Mouse (Mus musculus): ENCODE measurements around the gene Dgkq. TPM values are rescaled to one million over a fixed set of nuclear protein-coding genes. Genes with fewer than 3 reads are reported as not detected.

Gene Dgkq
- polyA plus RNA-seq, 1 experiment: 4.7 TPM

DNA sequence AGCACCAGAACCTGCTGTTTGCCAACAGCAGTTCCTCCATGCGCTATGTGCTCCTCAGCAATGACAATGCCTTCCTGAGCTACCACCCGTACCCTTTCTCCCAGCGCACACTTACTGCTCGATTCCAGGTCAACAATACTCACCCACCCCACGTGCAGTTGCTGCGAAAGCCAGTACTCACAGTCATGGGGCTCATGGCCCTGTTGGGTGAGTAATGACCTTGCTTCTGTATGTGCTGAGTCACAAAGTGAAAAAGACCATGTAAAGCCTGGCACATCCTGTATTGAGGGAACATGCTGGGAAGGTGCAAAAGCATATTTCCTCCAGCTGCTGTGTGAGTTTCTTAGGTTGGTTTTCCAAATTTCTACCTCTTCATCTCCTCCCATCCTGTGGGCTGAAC is 11.4 kb upstream of the Dgkq start:
- Histone ChIP-seq H3K79me2 (ENCODE audit: control insufficient read depth, insufficient read depth) (no peaks in the 10 kb centered on the region), H3K27me3 (ENCODE audit: control insufficient read depth, insufficient read depth, insufficient read length) (no peaks in the 10 kb centered on the region), H3K4me3 (ENCODE audit: insufficient read depth, poor library complexity, severe bottlenecking) (no peak overlapping the region), H3ac (ENCODE audit: control insufficient read depth, insufficient read length, low read depth) (no peak overlapping the region), H3K79me3 (ENCODE audit: low read depth) (no peaks in the 10 kb centered on the region), H3K36me3 (ENCODE audit: control insufficient read depth, insufficient read depth) (no peaks in the 10 kb centered on the region)
- TF ChIP-seq USF1 (IDR thresholded peaks at IDR 0.05; ENCODE audit: low read depth): no peak
- no peak for TF ChIP-seq MYOD1 (IDR thresholded peaks at IDR 0.05; ENCODE audit: control insufficient read depth, insufficient read length, low read depth)
- no peak for TF ChIP-seq MYOG (IDR thresholded peaks at IDR 0.05; ENCODE audit: control insufficient read depth, extremely low read depth, insufficient read length)
- TF ChIP-seq FOSL1 (IDR thresholded peaks at IDR 0.05; ENCODE audit: insufficient read depth, low read length, poor library complexity, severe bottlenecking): no peak
- no peak for TF ChIP-seq MAX (IDR thresholded peaks at IDR 0.05)

DNA sequence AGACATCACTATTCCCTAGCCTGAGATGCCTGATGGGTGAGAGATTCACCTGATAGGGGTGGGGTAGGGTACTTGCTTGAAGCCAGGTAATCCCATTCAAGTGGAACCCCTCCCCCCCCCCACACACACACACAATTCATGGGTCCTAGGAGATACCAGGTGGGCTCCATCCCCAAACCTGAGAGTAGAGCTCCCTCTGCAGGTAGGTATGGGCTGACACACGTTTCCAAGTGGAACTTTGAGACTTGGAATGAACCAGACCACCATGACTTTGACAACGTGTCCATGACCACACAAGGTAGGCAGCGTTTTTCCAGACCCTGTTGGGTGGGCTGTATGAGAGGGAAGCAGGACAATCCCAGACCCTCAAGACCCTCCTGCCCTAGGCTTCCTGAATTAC is 10.4 kb upstream of the Dgkq start:
- TF ChIP-seq MYOD1 (IDR thresholded peaks at IDR 0.05; ENCODE audit: control insufficient read depth, insufficient read length, low read depth) (no peak), USF1 (IDR thresholded peaks at IDR 0.05; ENCODE audit: low read depth) (no peak), FOSL1 (IDR thresholded peaks at IDR 0.05; ENCODE audit: insufficient read depth, low read length, poor library complexity, severe bottlenecking) (no peak), MYOG (IDR thresholded peaks at IDR 0.05; ENCODE audit: control insufficient read depth, extremely low read depth, insufficient read length) (no peak), CEBPB (IDR thresholded peaks at IDR 0.05; ENCODE audit: low read depth) (no peak), MAX (IDR thresholded peaks at IDR 0.05) (no peak), CTCF (IDR thresholded peaks at IDR 0.05; ENCODE audit: control insufficient read depth, insufficient read depth, insufficient read length) (no peak)
- no peak overlapping the region for H3K4me3 ChIP-seq (ENCODE audit: insufficient read depth, poor library complexity, severe bottlenecking)

DNA sequence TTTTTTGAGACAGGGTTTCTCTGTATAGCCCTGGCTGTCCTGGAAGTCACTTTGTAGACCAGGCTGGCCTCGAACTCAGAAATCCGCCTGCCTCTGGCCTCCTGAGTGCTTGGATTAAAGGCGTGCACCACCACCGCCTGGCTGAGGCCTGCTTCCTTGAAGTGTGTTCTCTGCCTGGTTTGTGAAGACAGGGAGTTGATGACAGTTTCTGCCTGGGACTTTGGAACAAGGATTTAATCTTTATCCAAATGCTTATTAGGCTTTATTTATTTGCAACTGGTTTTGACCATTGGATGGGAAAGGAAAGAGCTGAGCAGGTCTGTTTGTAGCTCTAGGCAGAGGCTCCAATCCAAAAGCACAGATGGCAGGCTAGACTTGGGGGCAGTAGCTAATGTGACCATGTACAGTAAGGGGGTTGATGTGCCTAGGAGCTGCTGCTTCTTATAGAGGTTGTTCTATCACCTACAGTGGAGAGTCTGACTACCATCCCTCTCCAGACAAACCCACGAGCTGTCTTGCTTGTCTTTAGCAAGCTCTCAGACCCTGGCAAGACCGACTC is 8.9 kb upstream of the Dgkq start:
- TF ChIP-seq USF1 (IDR thresholded peaks at IDR 0.05; ENCODE audit: low read depth): no peak
- TF ChIP-seq CEBPB (IDR thresholded peaks at IDR 0.05; ENCODE audit: low read depth): no peak
- TF ChIP-seq MYOD1 (IDR thresholded peaks at IDR 0.05; ENCODE audit: control insufficient read depth, insufficient read length, low read depth): no peak
- TF ChIP-seq MAX (IDR thresholded peaks at IDR 0.05): no peak
- TF ChIP-seq CTCF (IDR thresholded peaks at IDR 0.05; ENCODE audit: control insufficient read depth, insufficient read depth, insufficient read length): no peak
- TF ChIP-seq FOSL1 (IDR thresholded peaks at IDR 0.05; ENCODE audit: insufficient read depth, low read length, poor library complexity, severe bottlenecking): no peak
- no peak for TF ChIP-seq MYOG (IDR thresholded peaks at IDR 0.05; ENCODE audit: control insufficient read depth, extremely low read depth, insufficient read length)
- H3K27me3 ChIP-seq (ENCODE audit: control insufficient read depth, insufficient read depth, insufficient read length): no peaks in the 10 kb centered on the region
- no peaks in the 10 kb centered on the region for H3K79me2 ChIP-seq (ENCODE audit: control insufficient read depth, insufficient read depth)
- no peak overlapping the region for H3ac ChIP-seq (ENCODE audit: control insufficient read depth, insufficient read length, low read depth)
- no peaks in the 10 kb centered on the region for H3K36me3 ChIP-seq (ENCODE audit: control insufficient read depth, insufficient read depth)
- H3K4me3 ChIP-seq (ENCODE audit: insufficient read depth, poor library complexity, severe bottlenecking): no peak overlapping the region
- H3K79me3 ChIP-seq (ENCODE audit: low read depth): no peaks in the 10 kb centered on the region

More for the DNA sequence above, 10.4 kb upstream of the Dgkq start:
- Histone ChIP-seq H3ac (ENCODE audit: control insufficient read depth, insufficient read length, low read depth) (no peak overlapping the region), H3K79me3 (ENCODE audit: low read depth) (no peaks in the 10 kb centered on the region), H3K27me3 (ENCODE audit: control insufficient read depth, insufficient read depth, insufficient read length) (no peaks in the 10 kb centered on the region), H3K79me2 (ENCODE audit: control insufficient read depth, insufficient read depth) (no peaks in the 10 kb centered on the region), H3K36me3 (ENCODE audit: control insufficient read depth, insufficient read depth) (no peaks in the 10 kb centered on the region)

DNA sequence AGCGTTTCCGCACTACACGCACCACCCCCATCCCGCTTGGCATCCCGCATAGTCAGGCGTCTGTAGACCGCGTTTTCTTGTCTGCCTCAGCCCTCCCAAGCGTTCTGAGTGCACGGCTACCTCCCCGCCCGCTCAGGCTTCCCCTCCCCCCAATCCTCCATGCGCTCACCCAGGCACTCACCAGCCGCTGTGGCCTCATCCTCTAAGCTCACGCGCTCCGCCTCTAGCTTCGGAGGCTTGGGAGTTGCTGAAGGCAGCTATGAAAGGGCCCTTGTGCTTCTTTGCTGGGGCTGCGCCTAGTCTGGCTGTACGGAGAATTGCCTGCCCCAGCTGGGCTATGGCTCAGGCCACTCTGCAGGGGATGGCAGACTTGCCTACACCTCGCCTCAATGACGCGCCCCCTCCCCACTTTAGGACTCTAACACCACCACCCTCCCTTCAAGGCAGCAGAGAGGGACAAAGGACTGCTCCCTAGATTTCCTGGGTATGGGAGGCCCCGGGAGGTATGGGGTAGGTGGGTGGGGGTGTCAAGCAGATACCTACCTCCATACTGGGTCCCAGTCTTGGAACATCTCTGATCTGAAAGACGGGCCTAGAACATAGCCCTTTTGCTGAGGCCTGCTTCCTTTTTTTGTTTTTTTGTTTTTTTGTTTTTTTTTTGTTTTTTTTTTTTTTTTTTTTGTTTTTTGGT is 8.3 kb upstream of the Dgkq start:
- Histone ChIP-seq H3K36me3 (ENCODE audit: control insufficient read depth, insufficient read depth) (no peaks in the 10 kb centered on the region), H3K79me2 (ENCODE audit: control insufficient read depth, insufficient read depth) (no peaks in the 10 kb centered on the region), H3K79me3 (ENCODE audit: low read depth) (no peaks in the 10 kb centered on the region), H3ac (ENCODE audit: control insufficient read depth, insufficient read length, low read depth) (no peak overlapping the region), H3K4me3 (ENCODE audit: insufficient read depth, poor library complexity, severe bottlenecking) (no peak overlapping the region), H3K27me3 (ENCODE audit: control insufficient read depth, insufficient read depth, insufficient read length) (no peaks in the 10 kb centered on the region)
- no peak for TF ChIP-seq MYOD1 (IDR thresholded peaks at IDR 0.05; ENCODE audit: control insufficient read depth, insufficient read length, low read depth)
- no peak for TF ChIP-seq CTCF (IDR thresholded peaks at IDR 0.05; ENCODE audit: control insufficient read depth, insufficient read depth, insufficient read length)
- no peak for TF ChIP-seq FOSL1 (IDR thresholded peaks at IDR 0.05; ENCODE audit: insufficient read depth, low read length, poor library complexity, severe bottlenecking)
- TF ChIP-seq CEBPB (IDR thresholded peaks at IDR 0.05; ENCODE audit: low read depth): no peak
- no peak for TF ChIP-seq MYOG (IDR thresholded peaks at IDR 0.05; ENCODE audit: control insufficient read depth, extremely low read depth, insufficient read length)
- no peak for TF ChIP-seq USF1 (IDR thresholded peaks at IDR 0.05; ENCODE audit: low read depth)
- TF ChIP-seq MAX (IDR thresholded peaks at IDR 0.05): no peak

DNA sequence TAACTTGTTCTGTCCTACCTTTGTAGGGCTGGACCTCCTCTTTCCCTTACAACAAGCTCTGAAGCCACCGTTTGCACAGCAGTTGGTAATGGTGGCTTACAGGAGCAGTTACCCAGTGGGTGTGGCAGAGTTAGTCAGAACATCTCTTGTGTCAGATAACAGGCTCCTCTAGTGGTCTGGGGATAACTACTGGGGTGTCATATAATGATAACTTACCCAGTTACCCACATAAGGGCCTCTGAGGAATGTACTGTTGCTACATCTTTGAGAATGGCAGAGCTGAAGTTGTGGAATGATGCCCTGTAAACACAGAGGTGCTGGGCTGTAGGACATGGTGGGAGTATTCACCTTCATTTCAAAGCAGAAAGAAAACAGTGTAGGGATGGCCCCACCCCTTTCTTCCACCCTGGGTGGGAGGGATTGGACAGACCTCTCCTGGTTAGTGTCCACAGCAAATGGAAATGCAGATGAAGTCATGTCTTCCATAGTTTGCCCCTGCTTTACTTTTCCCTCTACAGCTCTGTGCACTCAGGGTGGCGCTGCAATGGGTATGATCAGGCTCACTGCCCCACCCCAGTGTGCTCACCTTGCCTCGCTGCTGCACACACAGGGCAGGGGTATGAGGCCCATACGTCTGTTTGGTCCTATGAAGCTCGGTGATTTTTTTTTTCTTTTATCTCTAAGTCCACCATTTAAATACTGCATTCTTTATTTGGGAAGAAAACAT is 7.5 kb upstream of the Dgkq start:
- Histone ChIP-seq H3K79me2 (ENCODE audit: control insufficient read depth, insufficient read depth) (no peaks in the 10 kb centered on the region), H3K36me3 (ENCODE audit: control insufficient read depth, insufficient read depth) (no peaks in the 10 kb centered on the region), H3K79me3 (ENCODE audit: low read depth) (no peaks in the 10 kb centered on the region), H3K27me3 (ENCODE audit: control insufficient read depth, insufficient read depth, insufficient read length) (no peaks in the 10 kb centered on the region), H3ac (ENCODE audit: control insufficient read depth, insufficient read length, low read depth) (no peak overlapping the region), H3K4me3 (ENCODE audit: insufficient read depth, poor library complexity, severe bottlenecking) (no peak overlapping the region)
- TF ChIP-seq MYOD1 (IDR thresholded peaks at IDR 0.05; ENCODE audit: control insufficient read depth, insufficient read length, low read depth) (no peak), MYOG (IDR thresholded peaks at IDR 0.05; ENCODE audit: control insufficient read depth, extremely low read depth, insufficient read length) (no peak), MAX (IDR thresholded peaks at IDR 0.05) (no peak), FOSL1 (IDR thresholded peaks at IDR 0.05; ENCODE audit: insufficient read depth, low read length, poor library complexity, severe bottlenecking) (no peak), CTCF (IDR thresholded peaks at IDR 0.05; ENCODE audit: control insufficient read depth, insufficient read depth, insufficient read length) (no peak), USF1 (IDR thresholded peaks at IDR 0.05; ENCODE audit: low read depth) (no peak), CEBPB (IDR thresholded peaks at IDR 0.05; ENCODE audit: low read depth) (no peak)
